Mouse (Mus musculus) layer of hippocampus, postnatal 10 days (tissue): Measurements from ENCODE around the gene Zfp148. TPM values are rescaled to one million over a fixed set of nuclear protein-coding genes. Genes with fewer than 3 reads are reported as not detected.
"Not testable (repeated sequence)": the region's sequence is repeated elsewhere in the genome, so short reads cannot be mapped to it uniquely, and the experiment has no call there.

Source experiments
- DNase-seq, 2 experiments: peaks; one replicate each; pipeline ENCODE4 v3.0.0; 2021; ENCODE audit warnings: low spot score in 2 of 2
- total RNA-seq, 2 experiments: library from RNA; stranded (reverse); gene quantifications; 2 replicates each; pipeline ENCODE4 v1.2.3; 2021

Zfp148 gene
- total RNA-seq, 2 experiments from 2014 or later = 87.4 to 92.3 TPM

DNA sequence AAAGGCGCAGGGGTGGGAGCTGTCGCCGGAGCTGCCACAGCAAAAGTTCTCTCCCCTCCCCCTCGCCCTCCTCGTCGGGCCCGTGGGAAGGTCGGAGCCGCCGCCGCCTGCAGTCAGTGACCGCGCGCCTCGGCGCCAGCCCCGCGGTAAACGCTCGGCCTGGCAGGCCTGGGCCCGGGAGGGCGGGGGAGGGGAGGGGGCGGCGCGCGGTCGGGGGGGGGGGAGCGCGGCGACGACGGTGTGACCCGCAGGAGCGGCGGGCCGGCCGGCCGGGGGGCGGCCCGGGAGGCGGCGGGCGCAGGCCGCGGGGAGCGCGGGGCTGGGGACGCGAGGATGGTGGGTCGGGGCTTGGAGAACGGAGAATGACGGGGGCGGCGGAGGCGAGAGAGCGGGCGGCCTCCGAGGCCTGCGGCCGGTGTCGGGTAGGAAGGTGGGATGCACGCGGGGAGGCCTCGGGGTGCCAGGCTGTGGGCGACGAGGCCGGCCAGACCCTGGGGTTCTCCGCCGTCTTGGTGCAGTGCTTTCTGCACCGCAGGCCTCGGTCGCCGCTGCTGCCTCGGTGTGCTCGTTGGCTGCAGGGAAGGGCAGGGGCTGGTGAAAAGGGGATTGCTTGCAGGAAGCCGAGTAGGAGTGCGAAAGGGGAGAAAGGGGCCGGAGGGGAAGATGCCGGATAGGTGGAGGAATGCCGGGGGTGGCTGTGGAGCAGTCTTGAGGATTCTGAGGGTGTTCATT is 412 bp downstream of the Zfp148 start:
- DNase-seq = peak; percentile 64 to 69

DNA sequence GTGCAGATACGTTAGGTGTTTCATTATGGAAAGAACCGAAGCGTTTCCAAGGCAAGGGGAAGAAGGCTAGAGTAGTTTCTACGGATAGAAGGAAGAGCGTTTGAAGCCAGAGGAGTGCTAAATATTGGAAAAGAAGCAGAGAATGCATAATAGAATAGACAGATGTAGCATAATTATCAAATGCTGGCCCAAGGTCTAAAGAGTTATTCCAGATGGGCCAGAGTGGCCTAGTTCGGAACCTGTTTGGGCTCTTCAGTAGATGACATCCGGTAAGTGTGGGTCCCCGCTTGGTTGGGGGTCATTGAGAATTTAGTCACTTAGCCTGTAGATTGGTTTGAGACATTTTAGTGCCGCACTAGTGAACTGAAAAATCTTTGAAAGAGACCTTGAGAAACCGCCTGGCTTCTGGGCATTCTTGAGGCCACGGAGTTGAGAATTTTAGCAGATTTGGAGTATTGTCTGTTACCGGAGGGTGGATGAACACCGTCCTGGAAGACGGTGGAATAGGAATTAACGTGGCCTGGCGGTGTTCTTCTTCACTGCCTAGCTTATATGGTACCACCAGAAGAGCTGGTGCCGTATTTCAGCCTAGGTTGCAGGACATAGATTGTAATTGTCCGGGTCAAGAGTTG is 1.1 kb downstream of the Zfp148 start:
- DNase-seq = peak; percentile 10 to 18

DNA sequence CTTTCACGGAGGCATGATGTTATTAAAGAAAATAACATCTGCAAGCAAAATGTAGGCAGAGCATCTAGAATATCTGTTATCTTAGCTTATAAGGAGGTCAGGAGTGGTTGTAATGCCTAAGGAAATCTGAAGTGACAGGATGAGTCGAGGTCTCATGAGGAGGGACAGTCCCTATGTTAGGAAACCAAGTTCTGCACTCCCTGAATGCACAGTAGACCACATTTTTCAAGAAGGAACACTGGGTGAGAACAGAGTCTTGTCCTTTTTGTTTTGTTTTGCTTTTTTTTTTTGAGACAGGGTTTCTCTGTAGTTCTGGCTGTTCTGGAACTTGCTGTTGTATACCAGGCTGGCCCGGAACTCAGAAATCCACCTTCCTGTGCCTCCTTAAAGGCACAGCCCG is 1.7 kb downstream of the Zfp148 start:
- no peak for DNase-seq

DNA sequence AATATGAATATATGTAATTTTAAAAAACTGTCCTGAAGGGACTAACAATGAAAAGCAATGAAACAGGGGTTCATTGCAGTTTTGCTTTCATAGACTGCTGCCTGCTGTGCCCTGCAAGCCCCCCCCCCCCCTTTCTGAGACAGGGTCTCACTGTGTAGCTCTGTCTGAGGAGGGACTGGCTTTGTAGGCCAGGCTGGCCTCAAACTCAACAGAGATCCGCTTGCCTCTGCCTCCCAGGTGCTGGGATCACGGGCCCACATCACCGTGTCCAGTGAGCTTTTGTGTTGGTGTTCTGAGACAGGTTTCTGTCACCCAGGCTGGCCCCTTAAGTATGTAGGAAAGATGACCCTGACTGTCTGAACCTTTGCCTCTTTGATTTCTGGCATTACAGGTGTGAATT is 2.9 kb downstream of the Zfp148 start:
- DNase-seq = no peak

DNA sequence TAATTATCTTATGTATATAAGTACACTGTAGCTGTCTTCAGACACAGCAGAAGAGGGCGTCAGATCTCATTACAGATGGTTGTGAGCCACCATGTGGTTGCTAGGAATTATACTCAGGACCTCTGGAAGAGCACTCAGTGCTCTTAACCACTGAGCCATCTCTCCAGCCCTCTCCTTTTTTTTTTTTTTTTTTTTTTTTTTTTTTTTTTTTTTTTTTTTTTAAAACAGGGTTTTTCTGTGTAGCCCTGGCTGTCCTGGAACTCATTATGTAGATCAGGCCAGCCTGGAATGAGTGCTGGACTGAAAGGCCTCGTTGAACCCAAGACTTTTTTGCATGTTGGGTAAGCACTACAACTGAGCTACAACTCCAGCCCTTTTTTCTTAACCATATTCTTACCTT is 3.4 kb downstream of the Zfp148 start:
- DNase-seq = not testable (repeated sequence)

DNA sequence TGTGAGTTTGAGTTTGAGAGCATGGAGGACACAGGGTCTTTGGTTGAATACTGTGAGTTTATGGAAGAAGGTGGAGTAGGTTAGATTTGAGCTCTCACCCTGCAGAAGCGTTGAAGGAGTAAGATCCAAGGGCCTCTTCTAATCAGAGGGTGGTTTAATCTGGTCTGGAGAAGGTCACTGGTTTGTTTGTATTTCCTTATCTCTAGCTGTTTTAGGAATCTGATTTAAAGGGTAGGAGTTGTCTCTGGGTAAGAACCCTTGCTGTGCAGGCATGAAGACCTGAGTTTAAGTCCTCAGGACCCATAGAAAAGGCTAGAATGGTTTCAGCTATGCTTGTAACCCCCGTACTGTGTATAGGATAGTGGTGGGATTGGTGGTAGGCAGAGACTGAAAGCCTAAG is 6.4 kb downstream of the Zfp148 start:
- no peak for DNase-seq

DNA sequence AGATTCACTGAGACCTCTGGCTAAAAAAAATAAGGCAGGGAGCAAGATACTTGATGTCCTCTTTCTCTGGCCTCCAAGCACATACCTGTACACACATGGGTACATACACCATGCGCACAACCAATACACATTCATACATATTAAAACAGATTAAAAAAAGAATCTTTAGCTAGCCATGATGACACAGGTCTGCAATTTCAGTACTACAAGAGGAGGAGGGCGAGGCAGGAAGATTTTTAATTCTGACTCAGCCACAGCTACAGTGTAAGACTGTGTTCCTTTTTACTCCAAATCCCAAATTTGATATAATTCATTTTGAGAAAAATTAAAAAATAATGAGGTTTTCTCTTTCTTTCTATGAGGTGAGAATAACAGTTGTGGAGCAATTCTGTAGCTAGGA is 6.8 kb downstream of the Zfp148 start:
- no peak for DNase-seq

DNA sequence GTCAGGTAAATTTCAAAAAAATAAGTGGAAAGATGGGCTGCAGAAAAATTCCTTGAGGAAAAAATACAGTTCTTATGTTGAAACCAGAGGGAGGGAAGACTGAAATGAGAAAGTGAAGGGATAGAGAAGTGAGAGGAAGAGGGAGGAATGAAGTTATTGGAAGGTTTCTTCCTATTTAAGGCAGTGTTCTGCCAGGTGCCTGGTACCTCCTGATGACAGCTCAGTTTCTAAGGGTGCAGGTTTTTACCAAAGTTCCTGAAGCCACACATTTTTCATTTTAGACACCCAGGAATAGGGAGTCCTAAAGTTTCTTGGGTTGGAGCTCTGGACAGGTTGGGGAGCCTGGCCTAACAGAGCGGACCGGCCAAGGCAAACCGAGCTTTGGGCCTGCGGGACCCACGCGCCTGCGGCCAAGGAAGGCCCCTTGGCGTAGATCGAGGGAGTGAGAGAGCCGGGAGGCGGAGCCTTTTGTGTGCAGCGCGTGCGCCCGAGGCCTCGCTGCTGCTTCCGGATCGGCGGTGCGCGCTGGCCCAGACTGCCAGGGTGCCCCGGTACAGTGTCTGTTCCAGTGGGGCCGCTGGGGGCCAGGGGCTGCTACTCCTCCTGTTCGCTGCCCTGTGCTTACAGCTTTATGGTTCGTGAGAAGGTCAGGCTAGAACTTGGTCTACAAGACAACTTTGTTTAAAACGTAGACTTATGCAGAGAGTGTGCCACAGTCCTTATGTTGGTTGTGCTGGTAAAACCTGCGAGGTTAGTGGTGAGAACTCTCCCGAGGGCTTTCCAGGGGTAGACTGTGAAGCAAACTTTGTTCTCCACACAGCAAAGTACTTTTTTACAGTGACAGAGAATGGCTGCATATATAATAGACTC is 19.5 kb downstream of the Zfp148 start:
- DNase-seq = peak; percentile 48 to 61

DNA sequence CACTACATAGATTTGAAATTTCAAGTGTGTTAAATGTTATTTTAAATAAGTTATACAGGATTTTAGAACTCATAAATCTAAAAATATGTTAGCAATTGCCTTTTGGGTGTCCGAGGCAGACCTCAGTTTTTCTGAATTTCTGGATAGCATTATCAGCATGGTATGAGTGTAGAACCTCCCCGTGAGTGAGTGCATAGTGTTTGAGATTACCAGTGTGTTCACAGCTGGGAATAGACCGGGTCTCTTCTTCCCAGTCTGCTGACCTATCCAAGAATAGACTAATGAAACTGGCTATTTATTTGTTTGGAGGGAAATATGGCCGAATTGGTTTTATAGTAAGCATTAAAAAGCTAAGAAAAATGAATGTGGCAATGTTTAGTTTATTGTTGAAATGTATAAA is 20.3 kb downstream of the Zfp148 start:
- no peak for DNase-seq

DNA sequence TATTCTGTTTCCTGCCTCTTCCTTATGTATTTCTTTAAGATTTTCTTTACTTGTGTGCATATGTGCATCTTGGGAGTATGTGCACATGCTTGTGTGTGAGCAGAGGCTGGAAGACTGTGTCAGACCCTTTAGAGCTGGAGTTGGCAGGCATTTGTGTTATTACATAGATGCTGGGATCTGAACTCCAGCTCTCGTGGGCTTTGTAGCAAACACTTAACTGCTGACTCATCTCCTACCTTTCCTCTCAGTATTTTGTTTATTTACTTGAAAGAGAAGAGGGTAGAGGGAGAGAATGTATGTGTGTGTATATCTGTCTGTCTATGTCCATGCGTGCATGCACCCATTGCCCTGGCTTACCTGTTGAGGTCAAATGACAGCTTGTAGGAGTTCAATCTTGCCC is 22.6 kb downstream of the Zfp148 start:
- no peak for DNase-seq

DNA sequence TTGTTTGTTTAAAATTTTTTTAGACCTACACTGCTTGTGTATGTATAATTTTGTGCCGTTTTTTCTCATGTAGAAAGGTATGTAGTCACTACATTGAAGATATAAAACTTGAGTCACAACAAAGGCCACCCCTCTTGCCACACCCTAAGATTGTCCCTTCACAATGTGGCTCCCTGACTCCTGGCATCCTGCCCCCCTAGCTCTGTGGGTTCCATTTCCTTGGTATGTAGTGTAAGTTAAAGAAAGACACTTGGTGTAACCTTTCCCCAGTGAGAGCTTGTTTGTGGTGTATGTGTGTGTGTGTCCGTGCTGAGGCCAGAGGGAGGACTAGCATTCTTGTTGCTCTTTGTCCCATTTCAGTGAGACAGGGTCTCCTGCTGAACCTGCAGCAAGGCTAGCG is 23.4 kb downstream of the Zfp148 start:
- DNase-seq = no peak

DNA sequence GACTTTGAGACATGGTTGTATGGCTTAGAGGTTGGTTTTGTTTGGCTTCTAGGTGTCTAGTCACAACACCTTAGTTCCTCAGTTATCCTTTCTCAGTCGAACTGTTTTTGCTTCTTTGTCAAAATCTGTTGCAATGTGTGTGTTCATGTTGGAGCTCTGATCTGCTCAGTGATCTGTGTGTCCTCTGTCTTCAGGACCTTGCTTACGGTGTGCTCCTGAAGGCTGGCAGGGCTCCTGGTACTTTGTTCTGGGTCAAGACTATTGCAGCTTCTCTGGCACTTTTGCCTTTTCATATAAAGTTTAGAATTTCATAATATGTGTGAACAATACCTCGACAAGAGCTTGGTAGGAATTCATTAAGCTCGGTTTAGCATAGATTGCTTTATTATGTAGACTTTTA is 24.9 kb downstream of the Zfp148 start:
- no peak for DNase-seq

DNA sequence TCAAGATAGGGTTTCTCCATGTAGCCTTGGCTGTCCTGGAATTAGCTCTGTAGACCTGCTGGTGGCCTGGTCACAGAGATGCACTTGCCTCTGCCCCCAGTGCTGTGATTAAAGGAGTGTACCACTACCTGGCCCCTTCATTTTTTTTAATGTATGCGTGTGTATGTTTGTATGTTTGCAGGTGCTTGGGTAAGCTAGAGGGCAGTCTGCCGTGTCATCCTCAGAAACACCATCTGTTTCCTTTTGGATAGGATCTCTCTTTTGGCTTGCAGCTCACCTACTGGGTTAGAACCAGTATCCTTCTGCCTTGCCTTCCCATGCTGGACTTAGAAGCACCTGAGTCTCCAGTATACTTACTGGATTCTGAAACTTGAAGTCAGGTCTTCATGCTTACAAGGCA is 29.5 kb downstream of the Zfp148 start:
- DNase-seq = no peak

DNA sequence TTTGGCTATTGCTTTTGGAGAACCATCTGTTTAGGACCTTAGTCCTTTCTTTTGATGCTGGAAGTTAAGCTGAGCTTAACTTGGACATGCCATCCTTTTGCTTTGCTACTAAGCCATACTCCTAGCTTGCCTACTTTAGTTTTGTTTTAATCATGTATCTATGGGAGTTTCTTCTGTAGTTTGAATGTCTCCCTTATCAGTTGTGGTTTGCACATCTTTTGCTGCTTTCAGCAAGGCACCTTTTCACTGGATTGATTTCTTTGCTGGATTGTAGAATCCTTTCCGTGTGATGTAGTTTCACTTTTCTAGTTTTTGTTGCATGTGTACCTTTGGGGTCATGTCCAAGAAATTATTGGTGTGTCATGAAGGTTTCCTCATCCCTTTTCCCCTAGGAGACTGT is 30.0 kb downstream of the Zfp148 start:
- DNase-seq = no peak

DNA sequence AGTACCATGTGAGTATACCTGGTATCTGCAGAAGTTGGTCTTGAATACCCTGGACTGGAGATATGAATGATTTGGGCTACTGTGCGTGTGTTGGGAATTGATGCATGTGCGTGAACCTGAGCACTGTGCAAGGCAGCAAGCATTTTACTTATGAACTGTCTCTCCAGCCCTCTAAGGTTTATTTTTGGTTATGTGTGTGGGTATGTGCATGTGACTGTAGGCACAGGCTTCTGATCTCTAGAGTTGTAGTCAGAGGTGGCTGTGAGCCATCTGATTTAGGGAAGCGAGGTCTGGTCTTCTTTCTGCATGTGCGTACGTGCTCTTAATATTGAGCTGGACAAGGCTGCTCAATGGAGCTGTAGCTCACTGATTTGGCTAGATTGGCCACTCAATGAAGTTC is 33.6 kb downstream of the Zfp148 start:
- DNase-seq = no peak

DNA sequence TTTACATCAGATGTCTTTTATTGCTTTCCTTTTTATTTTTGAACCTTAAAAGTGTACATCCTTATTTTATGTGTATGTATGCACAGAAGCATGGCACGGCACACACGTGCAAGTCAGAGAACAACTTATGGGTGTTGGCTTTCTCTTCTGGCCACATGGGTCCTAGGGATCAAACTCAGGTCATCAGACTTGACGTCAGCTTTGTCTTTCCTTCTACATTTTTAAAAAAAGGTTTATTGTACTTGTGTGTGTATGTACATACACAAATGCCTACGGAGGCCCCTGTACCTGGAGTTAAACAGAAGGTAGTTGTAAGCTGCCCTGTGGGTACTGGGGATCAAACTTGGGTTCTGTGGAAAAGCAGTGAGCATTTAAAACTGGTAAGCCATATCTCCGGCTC is 35.0 kb downstream of the Zfp148 start:
- no peak for DNase-seq

DNA sequence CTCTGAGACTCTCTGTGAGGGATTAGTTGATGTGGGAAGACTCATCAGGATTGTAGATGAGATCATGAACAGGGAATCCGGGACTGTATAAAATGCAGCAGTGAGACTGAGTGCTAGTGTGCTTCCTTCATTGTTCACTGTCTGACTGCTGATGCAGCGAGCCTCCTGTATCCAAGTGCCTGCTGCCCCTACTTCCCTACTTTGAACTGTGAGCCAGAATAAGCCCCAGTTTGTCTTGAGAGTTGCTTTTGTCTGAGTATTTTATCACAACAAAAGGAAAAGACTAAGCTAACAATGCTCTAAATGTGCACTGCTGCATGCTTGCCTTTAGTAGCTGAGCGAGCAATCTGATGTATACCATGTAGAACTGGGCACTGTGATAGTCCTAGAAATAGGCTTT is 47.7 kb downstream of the Zfp148 start:
- DNase-seq = no peak

DNA sequence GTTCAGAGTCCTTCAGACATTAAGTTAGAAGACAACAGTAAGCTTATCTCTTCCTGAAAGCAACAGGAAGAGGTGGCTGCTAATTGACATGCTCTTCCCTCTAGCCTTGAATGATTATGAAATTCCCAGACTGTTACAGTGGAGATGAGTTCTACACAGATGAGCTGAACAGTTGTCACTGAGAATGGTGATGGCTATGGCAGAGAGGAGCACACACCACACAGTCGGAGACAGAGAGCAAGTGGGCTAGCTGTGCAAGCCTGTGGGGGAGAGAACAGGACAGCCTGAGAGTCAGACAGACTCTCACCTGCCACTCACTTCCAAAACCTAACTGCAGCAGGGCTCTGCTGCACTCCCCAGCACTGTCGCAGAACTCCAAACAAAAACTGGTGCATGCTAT is 51.0 kb downstream of the Zfp148 start:
- DNase-seq = no peak

DNA sequence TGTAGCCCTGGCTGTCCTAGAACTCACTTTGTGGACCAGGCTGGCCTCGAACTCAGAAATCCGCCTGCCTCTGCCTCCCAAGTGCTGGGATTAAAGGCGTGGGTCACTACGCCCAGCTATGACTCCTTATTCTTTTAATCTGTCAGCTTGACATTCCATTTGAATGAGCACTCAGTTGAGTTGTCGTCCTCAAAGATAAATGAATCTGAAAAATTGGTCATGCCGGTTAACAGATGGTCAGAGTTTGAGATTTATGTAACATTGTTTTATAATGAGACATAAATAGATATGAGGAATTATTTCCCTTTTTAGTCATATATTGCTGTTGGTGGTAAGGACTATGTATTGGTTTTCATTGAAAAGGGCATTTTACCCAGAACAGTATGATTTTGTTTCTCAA is 60.4 kb downstream of the Zfp148 start:
- DNase-seq = no peak

DNA sequence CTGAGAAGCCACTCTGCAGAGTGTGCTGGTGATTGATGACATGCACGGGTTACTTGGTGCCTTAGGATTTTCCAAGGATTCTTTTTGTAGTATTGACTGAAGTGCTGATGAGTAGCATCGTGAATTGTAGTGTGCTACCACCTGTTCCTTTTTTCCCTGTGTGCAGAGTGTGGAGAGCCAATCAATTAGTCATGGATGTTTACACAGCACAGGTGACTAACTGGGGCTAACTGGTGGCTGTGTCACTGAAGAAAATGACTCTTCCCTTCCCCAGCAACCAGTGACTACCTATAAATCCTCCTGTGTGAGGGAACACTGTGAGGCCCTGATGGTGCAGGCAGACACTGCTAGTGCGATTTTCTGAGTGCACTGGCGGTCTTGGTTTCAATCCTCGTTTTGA is 66.2 kb downstream of the Zfp148 start:
- DNase-seq = no peak

DNA sequence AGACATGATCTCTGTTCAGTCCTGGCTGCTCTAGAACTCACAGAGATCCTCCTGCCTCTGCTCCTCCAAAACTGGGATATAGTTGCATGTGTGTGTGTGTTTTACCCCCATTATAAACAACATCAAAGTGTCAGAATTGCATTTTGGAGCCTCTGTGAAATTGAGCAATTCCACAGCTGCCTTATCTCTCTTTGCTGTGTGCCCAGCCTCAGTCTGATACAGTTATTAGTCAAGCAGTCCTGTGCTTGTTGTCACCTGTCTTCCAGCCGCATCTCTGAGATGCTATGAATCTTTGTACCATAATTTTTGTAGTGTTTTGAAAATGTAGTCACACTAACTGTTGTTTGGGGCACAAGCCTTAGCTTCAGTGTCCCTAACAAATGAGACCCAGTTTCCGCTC is 73.2 kb downstream of the Zfp148 start:
- DNase-seq = no peak

DNA sequence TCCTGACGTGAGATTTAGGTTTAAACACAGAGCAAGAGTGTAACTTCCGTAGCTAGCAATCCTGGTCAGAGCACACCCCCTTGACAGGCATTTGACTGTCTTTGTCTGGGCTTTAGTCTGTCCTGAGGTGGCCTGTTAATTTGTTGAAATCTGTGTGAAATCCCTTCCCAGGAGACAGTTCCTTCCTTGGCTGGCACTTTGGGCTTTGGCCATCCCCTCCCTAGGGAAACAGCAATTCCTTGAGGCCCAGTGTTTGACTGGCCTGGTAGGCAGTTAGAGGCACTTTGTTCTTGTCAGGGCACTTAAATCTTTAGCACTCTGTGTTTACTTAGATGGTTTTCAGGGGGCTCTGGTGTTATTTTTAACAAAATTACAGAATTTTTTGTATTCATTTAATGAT is 73.7 kb downstream of the Zfp148 start:
- no peak for DNase-seq
